Mouse (Mus musculus) CH12.LX (cell line): ENCODE measurements around the gene Gk2. TPM values are rescaled to one million over a fixed set of nuclear protein-coding genes. Genes with fewer than 3 reads are reported as not detected.

Experiments
- DNase-seq: peaks from one replicate; pipeline ENCODE4 v3.0.0-alpha.2; 2013; ENCODE audit errors: extremely low read depth
- H3K27ac ChIP-seq: 2 replicates; pipeline ENCODE4 v1.5.1; 2012; ENCODE audit warnings: low read depth, mild to moderate bottlenecking, control low read depth, moderate library complexity; ENCODE audit not compliant: insufficient read depth
- H3K27me3 ChIP-seq: replicated peaks from 2 replicates; pipeline ENCODE3; 2012; ENCODE audit warnings: inconsistent platforms
- H3K36me3 ChIP-seq, 2 experiments: replicated peaks in 1 of 2; 2 replicates each; pipeline versions ENCODE3 to v1.6.1; 2012; ENCODE audit warnings: inconsistent platforms in 1 of 2, low read length in 1 of 2, mild to moderate bottlenecking in 1 of 2, mixed read lengths in 1 of 2, moderate library complexity in 1 of 2; ENCODE audit not compliant: control insufficient read depth in 1 of 2, insufficient read depth in 1 of 2
- H3K4me1 ChIP-seq, 2 experiments: 2 replicates each; pipeline ENCODE4 v1.6.1; 2012; ENCODE audit warnings: inconsistent platforms in 1 of 2, moderate library complexity in 1 of 2; ENCODE audit not compliant: insufficient read depth in 2 of 2, control insufficient read depth in 1 of 2
- H3K4me2 ChIP-seq: 2 replicates; pipeline ENCODE4 v1.6.1; 2012; ENCODE audit warnings: low read depth, mild to moderate bottlenecking, control low read depth; ENCODE audit not compliant: poor library complexity, insufficient read depth, severe bottlenecking
- H3K4me3 ChIP-seq, 3 experiments: fragments of 150-350 bp in 1 of 3; sonication (generic) in 1 of 3; replicated peaks in 1 of 3; 2 replicates each; pipeline versions ENCODE3 to v1.5.1; 2011 to 2012; ENCODE audit warnings: low read depth in 2 of 3, low read length in 2 of 3, mild to moderate bottlenecking in 2 of 3, moderate library complexity in 2 of 3, control low read depth in 1 of 3, improper control_type of control experiment in 1 of 3, inconsistent platforms in 1 of 3, mixed read lengths in 1 of 3; ENCODE audit not compliant: poor library complexity in 1 of 3
- H3K79me2 ChIP-seq: replicated peaks from 2 replicates; pipeline ENCODE4 v1.6.1; 2012; ENCODE audit warnings: mild to moderate bottlenecking, moderate library complexity; ENCODE audit not compliant: control insufficient read depth, poor library complexity, insufficient read depth, severe bottlenecking; ENCODE audit errors: extremely low read depth
- H3K9ac ChIP-seq: 2 replicates; pipeline ENCODE4 v1.6.1; 2012; ENCODE audit warnings: low read depth, mild to moderate bottlenecking, control low read depth, moderate library complexity; ENCODE audit not compliant: insufficient read depth
- H3K9me3 ChIP-seq: replicated peaks from 2 replicates; pipeline ENCODE3; 2012; ENCODE audit warnings: low read length, inconsistent platforms, mixed read lengths
- BHLHE40 ChIP-seq: IDR thresholded peaks from 2 replicates; pipeline ENCODE4 v1.6.1; 2011; ENCODE audit warnings: mild to moderate bottlenecking, low read depth, low read length, improper control_type of control experiment
- CHD2 ChIP-seq: IDR thresholded peaks from 2 replicates; pipeline ENCODE4 v1.6.1; 2011; ENCODE audit warnings: low read length, improper control_type of control experiment
- EP300 ChIP-seq: IDR thresholded peaks from 2 replicates; pipeline ENCODE4 v1.6.1; 2011; ENCODE audit warnings: low read length, improper control_type of control experiment
- ETS1 ChIP-seq: conservative IDR thresholded peaks from 2 replicates; pipeline ENCODE4 v1.6.1; 2012; ENCODE audit warnings: low read depth, mild to moderate bottlenecking, inconsistent platforms, low read length, improper control_type of control experiment, moderate library complexity
- GABPA ChIP-seq: IDR thresholded peaks from 2 replicates; pipeline ENCODE4 v1.6.1; 2012; ENCODE audit warnings: low read depth, low read length, improper control_type of control experiment, inconsistent platforms; ENCODE audit not compliant: insufficient replicate concordance
- IRF4 ChIP-seq: IDR thresholded peaks from 2 replicates; pipeline ENCODE4 v1.6.1; 2014; ENCODE audit warnings: low read depth, mild to moderate bottlenecking, inconsistent platforms, low read length, improper control_type of control experiment
- JUN ChIP-seq: IDR thresholded peaks from 2 replicates; pipeline ENCODE4 v1.6.1; 2011; ENCODE audit warnings: low read depth, mild to moderate bottlenecking, low read length, improper control_type of control experiment, moderate library complexity; ENCODE audit not compliant: insufficient read depth
- JUND ChIP-seq: conservative IDR thresholded peaks from 2 replicates; pipeline ENCODE4 v1.6.1; 2011; ENCODE audit warnings: low read depth, low read length, improper control_type of control experiment
- MAX ChIP-seq: IDR thresholded peaks from 2 replicates; pipeline ENCODE4 v1.6.1; 2011; ENCODE audit warnings: low read length, improper control_type of control experiment
- MAZ ChIP-seq: IDR thresholded peaks from 2 replicates; pipeline ENCODE4 v1.6.1; 2012; ENCODE audit warnings: low read depth, mild to moderate bottlenecking, inconsistent platforms, low read length, improper control_type of control experiment, moderate library complexity
- MYC ChIP-seq: IDR thresholded peaks from 2 replicates; pipeline ENCODE4 v1.6.1; 2011; ENCODE audit warnings: low read depth, mild to moderate bottlenecking, improper control_type of control experiment, low read length
- NELFE ChIP-seq: IDR thresholded peaks from 2 replicates; pipeline ENCODE4 v1.6.1; 2011; ENCODE audit warnings: low read depth, low read length, improper control_type of control experiment
- PAX5 ChIP-seq: IDR thresholded peaks from 2 replicates; pipeline ENCODE4 v1.6.1; 2012; ENCODE audit warnings: low read length, inconsistent platforms, mixed read lengths
- POLR2AphosphoS2 ChIP-seq: IDR thresholded peaks from 2 replicates; pipeline ENCODE4 v1.6.1; 2011; ENCODE audit warnings: low read depth, low read length, improper control_type of control experiment
- RAD21 ChIP-seq: IDR thresholded peaks from 2 replicates; pipeline ENCODE4 v1.6.1; 2011; ENCODE audit warnings: low read depth, mild to moderate bottlenecking, low read length, improper control_type of control experiment, moderate library complexity
- SIN3A ChIP-seq: IDR thresholded peaks from 2 replicates; pipeline ENCODE4 v1.6.1; 2012; ENCODE audit warnings: low read length, improper control_type of control experiment, inconsistent platforms
- TBP ChIP-seq: conservative IDR thresholded peaks from 2 replicates; pipeline ENCODE4 v1.6.1; 2011; ENCODE audit warnings: low read depth, low read length, improper control_type of control experiment
- TCF12 ChIP-seq: IDR thresholded peaks from 2 replicates; pipeline ENCODE4 v1.6.1; 2014; ENCODE audit warnings: low read depth, mild to moderate bottlenecking, inconsistent platforms, low read length, improper control_type of control experiment
- ZC3H11A ChIP-seq: IDR thresholded peaks from 2 replicates; pipeline ENCODE4 v1.6.1; 2012; ENCODE audit warnings: low read depth, mild to moderate bottlenecking, inconsistent platforms, low read length, improper control_type of control experiment
- ZKSCAN1 ChIP-seq: IDR thresholded peaks from 2 replicates; pipeline ENCODE4 v1.6.1; 2012; ENCODE audit warnings: low read depth, inconsistent platforms, low read length, improper control_type of control experiment, borderline replicate concordance
- ZNF384 ChIP-seq: IDR thresholded peaks from 2 replicates; pipeline ENCODE4 v1.6.1; 2012; ENCODE audit warnings: low read depth, low read length, improper control_type of control experiment, inconsistent platforms
- dilution Hi-C: fragments of 300-500 bp; cut with MboI; formaldehyde crosslinking; loops from 2 replicates; pipeline ENCODE4 v1.14.3; 2020; ENCODE audit warnings: low sequenced_read_pairs; ENCODE audit not compliant: extremely low pct_unique_long_range_greater_than_20kb, extremely low pct_ligation_motif_present
- in situ Hi-C: fragments of 300-500 bp; cut with MboI; formaldehyde crosslinking; loops from 3 replicates; pipeline ENCODE4 v1.14.3; 2019; ENCODE audit warnings: low sequenced_read_pairs, low pct_ligation_motif_present, low pct_unique_long_range_greater_than_20kb, mixed read lengths
- polyA plus RNA-seq: library from polyadenylated mRNA; unstranded; fragments of >175 nt; gene quantifications from 2 replicates; pipeline ENCODE4 v1.2.1, GENCODE M21; 2012; ENCODE audit warnings: low read depth; ENCODE audit not compliant: insufficient read length
- total RNA-seq, 2 experiments: library from RNA; depleted of rRNA; stranded (reverse); fragments of 300-350 nt in 1 of 2; fragments of >200 nt in 1 of 2; gene quantifications; 2 replicates each; pipeline ENCODE4 v1.2.3; 2012 to 2014

Gk2 gene
- total and polyA plus RNA-seq, 3 experiments, result not detected

DNA sequence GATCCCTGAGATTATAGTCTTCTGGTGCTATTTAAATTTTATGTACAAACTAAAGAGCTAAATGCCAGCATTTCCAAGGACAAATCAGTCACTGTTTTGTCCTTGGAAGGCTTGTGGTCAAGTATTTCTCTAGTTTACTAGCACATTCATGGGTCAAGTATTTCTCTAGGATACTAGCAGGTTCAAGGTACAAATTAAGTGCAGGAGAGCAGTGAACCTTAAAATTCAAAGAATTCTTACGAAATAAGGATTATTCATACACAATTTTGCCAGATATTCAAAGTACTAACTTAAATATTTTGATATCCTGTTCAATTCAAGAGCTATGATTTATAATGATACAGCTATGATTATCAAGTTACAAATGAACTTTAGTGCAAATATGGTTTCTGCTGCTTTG is 23.2 kb upstream of the Gk2 start:
- in situ Hi-C loops, result no loop called here

DNA sequence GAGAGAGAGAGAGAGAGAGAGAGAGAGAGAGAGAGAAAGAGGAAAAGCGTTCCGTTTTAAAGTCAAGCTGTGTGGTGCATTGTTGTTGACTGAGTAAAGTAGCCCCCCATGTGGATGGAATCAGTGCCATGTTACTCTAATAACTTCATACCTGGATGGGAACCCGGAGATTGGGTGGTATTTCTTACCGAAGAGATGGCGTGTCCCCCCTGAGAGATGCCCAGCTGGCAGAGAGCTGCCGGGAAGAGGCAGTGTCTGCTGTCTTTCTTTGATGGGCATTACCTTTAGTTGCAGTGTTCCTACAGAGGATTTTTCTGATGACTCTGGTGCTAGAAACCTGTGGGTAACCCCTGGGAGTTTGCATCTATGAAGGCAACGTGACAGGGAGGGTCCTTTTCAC is 10.4 kb upstream of the Gk2 start:
- in situ Hi-C loops (no loop called here), dilution Hi-C loops (no loop called here)
- no peak for DNase-seq
- no peak overlapping the region for H3K4me3 ChIP-seq
- H3K4me1 ChIP-seq, result no peaks in the 10 kb centered on the region
- no peak overlapping the region for H3K27ac ChIP-seq
- H3K9ac ChIP-seq, result no peak overlapping the region
- no peaks in the 10 kb centered on the region for H3K27me3 ChIP-seq
- H3K4me2 ChIP-seq, result no peak overlapping the region
- H3K79me2 ChIP-seq, result no peaks in the 10 kb centered on the region
- no peaks in the 10 kb centered on the region for H3K9me3 ChIP-seq
- TF ChIP-seq IRF4, result no peak
- TF ChIP-seq NELFE, result no peak
- TF ChIP-seq ZC3H11A, result no peak
- H3K36me3 ChIP-seq, result no peaks in the 10 kb centered on the region

More for the DNA sequence above, 23.2 kb upstream of the Gk2 start:
- H3K36me3 ChIP-seq, result no peaks in the 10 kb centered on the region
- DNase-seq, result no peak
- no peaks in the 10 kb centered on the region for H3K9me3 ChIP-seq
- no peak overlapping the region for H3K9ac ChIP-seq
- H3K4me1 ChIP-seq, result no peaks in the 10 kb centered on the region
- no peak overlapping the region for H3K4me2 ChIP-seq
- no peaks in the 10 kb centered on the region for H3K27me3 ChIP-seq
- H3K27ac ChIP-seq, result no peak overlapping the region
- no peaks in the 10 kb centered on the region for H3K79me2 ChIP-seq
- dilution Hi-C loops, result no loop called here
- TF ChIP-seq MYC, result no peak
- no peak for TF ChIP-seq IRF4
- no peak for TF ChIP-seq EP300
- no peak overlapping the region for H3K4me3 ChIP-seq

DNA sequence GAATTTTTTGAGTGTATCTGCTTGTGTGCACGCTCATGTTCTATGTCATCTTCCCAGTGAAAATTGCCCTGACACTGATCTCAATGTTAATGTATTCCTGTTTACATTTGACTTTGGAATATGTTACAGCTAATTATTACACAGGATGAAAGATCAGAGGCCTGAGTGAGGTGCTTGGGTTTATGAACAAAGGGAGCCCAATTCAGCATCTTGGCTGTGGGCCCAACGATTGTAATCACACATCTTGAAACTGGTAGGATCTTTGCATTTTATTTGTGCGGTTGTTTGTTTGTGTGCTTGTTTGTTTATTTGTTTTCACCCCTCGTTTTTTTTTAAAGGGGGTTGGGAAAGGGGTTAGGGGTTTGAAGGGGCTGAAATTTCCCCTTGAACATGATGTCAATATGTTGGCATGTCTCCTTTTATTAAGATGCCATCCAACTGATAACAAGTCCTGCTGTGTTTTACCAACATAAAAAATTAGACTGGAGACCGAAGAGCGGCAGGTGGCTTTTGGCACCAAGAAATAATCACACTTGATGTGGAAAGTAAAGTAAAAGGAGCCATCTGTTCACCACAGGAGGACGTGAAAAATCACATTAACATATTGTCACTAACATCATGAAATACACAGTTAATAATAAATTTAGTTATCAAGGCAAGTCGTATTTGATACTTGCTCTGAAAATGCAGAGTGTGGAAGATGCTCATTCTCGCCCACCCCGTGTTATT is 9.8 kb upstream of the Gk2 start:
- no peak for DNase-seq
- in situ Hi-C loops (no loop called here), dilution Hi-C loops (no loop called here)
- Histone ChIP-seq H3K9me3 (no peaks in the 10 kb centered on the region), H3K36me3 (no peaks in the 10 kb centered on the region), H3K4me1 (no peaks in the 10 kb centered on the region), H3K27ac (no peak overlapping the region), H3K4me2 (no peak overlapping the region), H3K9ac (no peak overlapping the region), H3K27me3 (no peaks in the 10 kb centered on the region), H3K79me2 (no peaks in the 10 kb centered on the region)
- no peak for TF ChIP-seq ZNF384
- TF ChIP-seq POLR2AphosphoS2, result no peak
- TF ChIP-seq SIN3A, result no peak
- TF ChIP-seq CHD2, result no peak
- no peak for TF ChIP-seq BHLHE40
- no peak for TF ChIP-seq MAX
- no peak for TF ChIP-seq TBP
- TF ChIP-seq RAD21, result no peak
- TF ChIP-seq JUN, result no peak
- no peak for TF ChIP-seq TCF12
- no peak for TF ChIP-seq IRF4
- no peak for TF ChIP-seq NELFE
- TF ChIP-seq ZC3H11A, result no peak
- no peak for TF ChIP-seq ETS1
- no peak for TF ChIP-seq PAX5
- TF ChIP-seq JUND, result no peak
- no peak for TF ChIP-seq GABPA
- no peak for TF ChIP-seq ZKSCAN1
- TF ChIP-seq MAZ, result no peak
- TF ChIP-seq, all 38 proteins: peak for 0
- H3K4me3 ChIP-seq, result no peak overlapping the region
